Mouse (Mus musculus) heart, embryonic 14.5 days (tissue): ENCODE data around the gene Slc25a5. TPM values are rescaled to one million over a fixed set of nuclear protein-coding genes. Genes with fewer than 3 reads are reported as not detected.
A peak's percentile ranks its signal among the peaks of the same experiment; 100 is the strongest.

Experiments used
- ATAC-seq: fragments of 200-750 bp; cut with Nextera tagmentation; 2 replicates; pipeline ENCODE4 v1.8.0; 2017; ENCODE audit warnings: low read depth, moderate TSS enrichment; ENCODE audit not compliant: insufficient number of reproducible peaks, insufficient read depth, low FRiP score
- H3K27ac ChIP-seq, 2 experiments: fragments of 200-500 bp in 1 of 2; fragments of 300-500 bp in 1 of 2; sonication (generic) in 1 of 2; replicated peaks in 1 of 2; 2 replicates each; pipeline ENCODE4 v1.5.1; 2012 to 2014; ENCODE audit warnings: low read depth in 2 of 2, low read length in 2 of 2, control low read depth in 1 of 2, mild to moderate bottlenecking in 1 of 2, mixed read lengths in 1 of 2; ENCODE audit not compliant: control insufficient read depth in 1 of 2, insufficient read depth in 1 of 2
- H3K27me3 ChIP-seq: fragments of 300-500 bp; sonication (generic); 2 replicates; pipeline ENCODE4 v1.6.1; 2014; ENCODE audit warnings: mild to moderate bottlenecking, low read length, control low read depth; ENCODE audit not compliant: control insufficient read depth, insufficient read depth
- H3K36me3 ChIP-seq: fragments of 300-500 bp; sonication (generic); 2 replicates; pipeline ENCODE4 v1.6.1; 2014; ENCODE audit warnings: mild to moderate bottlenecking, control low read depth, low read length, mixed read lengths; ENCODE audit not compliant: control insufficient read depth, insufficient read depth
- H3K4me1 ChIP-seq, 2 experiments: fragments of 200-500 bp in 1 of 2; fragments of 300-500 bp in 1 of 2; sonication (generic) in 1 of 2; 2 replicates each; pipeline ENCODE4 v1.6.1; 2012 to 2014; ENCODE audit warnings: low read length in 2 of 2, control low read depth in 1 of 2, mixed read lengths in 1 of 2; ENCODE audit not compliant: control insufficient read depth in 2 of 2, insufficient read depth in 2 of 2
- H3K4me2 ChIP-seq: fragments of 300-500 bp; sonication (generic); 2 replicates; pipeline ENCODE4 v1.6.1; 2014; ENCODE audit warnings: mild to moderate bottlenecking, low read length
- H3K4me3 ChIP-seq, 2 experiments: fragments of 200-500 bp in 1 of 2; fragments of 300-500 bp in 1 of 2; sonication (generic) in 1 of 2; 2 replicates each; pipeline ENCODE4 v1.5.1; 2012 to 2014; ENCODE audit warnings: low read length in 2 of 2, mild to moderate bottlenecking in 2 of 2, control low read depth in 1 of 2, low read depth in 1 of 2, moderate library complexity in 1 of 2; ENCODE audit not compliant: control insufficient read depth in 1 of 2, insufficient read depth in 1 of 2
- H3K9ac ChIP-seq: fragments of 300-500 bp; sonication (generic); 2 replicates; pipeline ENCODE4 v1.6.1; 2014; ENCODE audit warnings: mild to moderate bottlenecking, low read length
- H3K9me3 ChIP-seq: fragments of 300-500 bp; sonication (generic); 2 replicates; pipeline ENCODE4 v1.6.1; 2016; ENCODE audit warnings: low read length, control low read depth; ENCODE audit not compliant: control insufficient read depth
- WGBS: fragments of 180-500 bp; shearing (Covaris S2); extraction: QIAGEN DNeasy Blood & Tissue Kit; methylation state at CpG from one replicate; pipeline ENCODE4 v1.1.7; 2014; 5-methylcytosine and 5-hydroxymethylcytosine counted together
- polyA plus RNA-seq: library from polyadenylated mRNA; unstranded; fragments of >200 nt; fragmentation: Nextera tagmentation; extraction: Ambion mirVana; gene quantifications from 2 replicates; pipeline ENCODE4 v1.2.1, GENCODE M21; 2014

Gene Slc25a5
- 1,151 and 1,230 TPM in 2 replicates for polyA plus RNA-seq

GRCm38 (mm10) chrX:36795424-36796162 lies at the start of gene Slc25a5:
Gene Slc25a5, plus strand, starts transcription at chrX:36795651.
- H3K4me3 ChIP-seq, result peak within 1 kb of the TSS; percentile 69 to 85
- H3K4me2 ChIP-seq, result peak within 1 kb of the TSS; percentile 64
- ATAC-seq, result peak; percentile 92
- no peaks in the 10 kb centered on the region for H3K4me1 ChIP-seq
- no peaks in the 10 kb centered on the region for H3K9me3 ChIP-seq
- H3K27ac ChIP-seq, result peak within 1 kb of the TSS; percentile 93 to 96
- no peaks in the 10 kb centered on the region for H3K27me3 ChIP-seq
- peaks cover 18% of the 10 kb centered on the region for H3K36me3 ChIP-seq
- H3K9ac ChIP-seq, result peak within 1 kb of the TSS; percentile 89
- 19% methylated on average over 41 of the region's 41 CpGs for WGBS

- H3K9me3 ChIP-seq, result no peaks in the 10 kb centered on the region
- H3K4me1 ChIP-seq, result peaks cover 2 to 4% of the 10 kb centered on the region in 2 experiments; a peak in 1 of 4 replicates
- no peak overlapping the region for H3K27ac ChIP-seq
- H3K4me2 ChIP-seq, result no peak overlapping the region
- no peak for ATAC-seq
- H3K4me3 ChIP-seq, result no peak overlapping the region
- no peak overlapping the region for H3K9ac ChIP-seq
- no peaks in the 10 kb centered on the region for H3K36me3 ChIP-seq
- no peaks in the 10 kb centered on the region for H3K27me3 ChIP-seq
- 72% methylated on average over 8 of the region's 8 CpGs for WGBS
Measured at GRCm38 (mm10) chrX:36746789-36747188, 48.7 kb upstream of the Slc25a5 start.

GRCm38 (mm10) chrX:36748573-36748972 lies 46.9 kb upstream of the Slc25a5 start:
- ATAC-seq, result no peak
- WGBS, result 59% methylated on average over 3 of the region's 3 CpGs
- Histone ChIP-seq H3K9me3 (no peaks in the 10 kb centered on the region), H3K9ac (no peak overlapping the region), H3K36me3 (no peaks in the 10 kb centered on the region), H3K4me2 (no peak overlapping the region), H3K4me1 (peaks cover 2 to 4% of the 10 kb centered on the region in 2 experiments; a peak in 1 of 4 replicates), H3K4me3 (no peak overlapping the region), H3K27ac (no peak overlapping the region), H3K27me3 (no peaks in the 10 kb centered on the region)

- Histone ChIP-seq H3K4me1 (peaks cover 2 to 4% of the 10 kb centered on the region in 2 experiments; a peak in 1 of 4 replicates), H3K27me3 (no peaks in the 10 kb centered on the region), H3K4me2 (no peak overlapping the region), H3K9me3 (no peaks in the 10 kb centered on the region), H3K27ac (no peak overlapping the region), H3K36me3 (no peaks in the 10 kb centered on the region), H3K4me3 (no peak overlapping the region), H3K9ac (no peak overlapping the region)
- 63% methylated on average over 6 of the region's 6 CpGs for WGBS
- ATAC-seq, result no peak
Measured at GRCm38 (mm10) chrX:36749281-36749785, 46.1 kb upstream of the Slc25a5 start.

GRCm38 (mm10) chrX:36750591-36750990 lies 44.9 kb upstream of the Slc25a5 start:
- no peak overlapping the region for H3K4me2 ChIP-seq
- no peaks in the 10 kb centered on the region for H3K36me3 ChIP-seq
- no peak overlapping the region for H3K27ac ChIP-seq
- no peaks in the 10 kb centered on the region for H3K27me3 ChIP-seq
- no peak for ATAC-seq
- H3K9me3 ChIP-seq, result no peaks in the 10 kb centered on the region
- 58% methylated on average over 1 of the region's 1 CpGs for WGBS
- H3K4me3 ChIP-seq, result no peak overlapping the region
- H3K4me1 ChIP-seq, result peaks cover 0 to 4% of the 10 kb centered on the region in 2 experiments; a peak in 1 of 4 replicates
- no peak overlapping the region for H3K9ac ChIP-seq

GRCm38 (mm10) chrX:36752586-36752985 lies 42.9 kb upstream of the Slc25a5 start:
- Histone ChIP-seq H3K36me3 (no peaks in the 10 kb centered on the region), H3K4me2 (no peak overlapping the region), H3K4me3 (no peak overlapping the region), H3K9me3 (no peaks in the 10 kb centered on the region), H3K4me1 (peaks cover 0 to 4% of the 10 kb centered on the region in 2 experiments; a peak in 1 of 4 replicates), H3K27ac (no peak overlapping the region), H3K9ac (no peak overlapping the region), H3K27me3 (no peaks in the 10 kb centered on the region)
- 73% methylated on average over 3 of the region's 3 CpGs for WGBS
- ATAC-seq, result no peak

GRCm38 (mm10) chrX:36757796-36758472 lies 37.5 kb upstream of the Slc25a5 start:
- H3K9ac ChIP-seq, result no peak overlapping the region
- H3K4me1 ChIP-seq, result no peaks in the 10 kb centered on the region
- H3K4me3 ChIP-seq, result no peak overlapping the region
- H3K36me3 ChIP-seq, result no peaks in the 10 kb centered on the region
- no peak for ATAC-seq
- 67% methylated on average over 7 of the region's 7 CpGs for whole genome bisulfite sequencing
- no peak overlapping the region for H3K27ac ChIP-seq
- no peak overlapping the region for H3K4me2 ChIP-seq
- no peaks in the 10 kb centered on the region for H3K27me3 ChIP-seq
- H3K9me3 ChIP-seq, result no peaks in the 10 kb centered on the region
